Mouse (Mus musculus) erythroid progenitor cell, adult 5-6 weeks (primary cell): ENCODE measurements around the gene Vmn1r53. TPM values are rescaled to one million over a fixed set of nuclear protein-coding genes. Genes with fewer than 3 reads are reported as not detected.
"Not testable (repeated sequence)": the region's sequence is repeated elsewhere in the genome, so short reads cannot be mapped to it uniquely, and the experiment has no call there.

Experiments
- ATAC-seq: replicated peaks from 2 replicates; pipeline ENCODE4 v1.8.0; 2016; ENCODE audit warnings: moderate number of reproducible peaks, mild to moderate bottlenecking, moderate TSS enrichment, inconsistent platforms; ENCODE audit not compliant: poor library complexity, low FRiP score, severe bottlenecking
- total RNA-seq, 2 experiments: library from RNA; stranded (forward) in 1 of 2; stranded (reverse) in 1 of 2; fragments of 150-400 nt in 1 of 2; fragments of 186-747, 209-891 nt in 1 of 2; gene quantifications; 2 replicates each; pipeline versions ENCODE4 v1.2.3 to v1.2.4; 2015 to 2017; ENCODE audit warnings: low replicate concordance in 2 of 2

Vmn1r53 gene
- total RNA-seq (2015; ENCODE audit: low replicate concordance) = not detected in 2 replicates
- total RNA-seq (2017; ENCODE audit: low replicate concordance) = not detected in 2 replicates

GRCm38 (mm10) chr6:90224338-90224737 lies at the start of gene Vmn1r53:
Vmn1r53 (minus strand) TSS chr6:90224438.
- ATAC-seq = no peak

DNA sequence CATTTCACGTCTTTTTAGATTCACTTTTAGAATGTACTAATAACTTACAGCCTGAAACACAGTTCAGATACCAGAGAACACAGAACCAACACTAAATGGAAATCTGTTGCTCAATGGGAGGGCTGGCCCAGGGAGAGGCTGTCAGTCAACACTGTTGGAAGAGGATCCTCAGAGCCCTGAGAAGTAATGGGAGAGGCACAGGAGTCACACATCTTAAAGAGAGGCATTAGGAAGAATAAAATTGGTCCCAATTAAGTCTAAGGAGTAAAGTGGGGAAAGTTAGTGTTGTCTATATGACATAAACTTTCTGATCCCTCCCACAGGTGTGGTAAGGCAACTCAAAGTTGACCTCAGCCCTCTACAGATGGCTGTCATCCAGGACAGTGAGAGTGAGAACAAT lies 21.8 kb upstream of the Vmn1r53 start, which contains the start of gene Vmn1r54:
Gene Vmn1r54 (plus strand): TSS at position 301 of the 400 bp plus-strand sequence.
- no peak for ATAC-seq

DNA sequence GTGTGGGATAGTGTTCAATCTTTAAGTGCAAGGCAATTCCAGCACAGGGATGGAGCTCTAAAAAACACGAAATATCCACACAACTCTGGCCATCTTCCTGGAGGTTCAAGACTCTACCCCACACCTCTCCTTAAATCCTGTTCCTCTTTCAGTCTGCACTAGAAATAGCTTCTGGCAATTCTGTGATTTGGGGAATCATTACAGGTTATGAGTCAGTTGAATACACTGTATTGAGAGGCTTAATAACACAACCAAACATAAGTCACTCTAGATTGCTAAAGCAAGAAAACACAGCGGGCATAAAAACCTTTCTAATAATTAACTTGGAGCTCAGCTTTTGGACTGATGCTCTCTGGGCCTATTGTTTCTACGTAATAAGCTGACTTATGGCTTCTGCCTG lies 19.8 kb upstream of the Vmn1r53 start:
- ATAC-seq = no peak

DNA sequence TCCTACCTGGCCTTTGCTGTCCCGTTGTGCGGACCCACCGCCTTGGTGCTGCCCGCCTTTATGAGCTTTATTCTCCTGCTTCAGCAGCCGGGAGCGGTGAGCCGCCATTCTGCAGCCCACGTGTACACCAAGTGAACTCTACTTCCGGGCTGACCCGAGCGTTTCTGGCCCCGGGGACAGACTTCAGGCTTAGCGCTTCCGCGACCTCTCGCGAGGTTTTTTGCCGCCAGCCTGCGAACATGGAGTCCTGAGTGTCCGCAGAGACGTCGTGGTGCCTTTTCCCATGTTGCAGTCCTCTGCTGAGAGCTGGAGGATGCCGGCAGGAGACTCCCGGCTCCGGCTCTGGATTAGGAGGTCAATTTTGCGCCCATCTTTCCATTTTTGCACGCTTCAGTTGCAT lies 8.4 kb upstream of the Vmn1r53 start:
- ATAC-seq = no peak

DNA sequence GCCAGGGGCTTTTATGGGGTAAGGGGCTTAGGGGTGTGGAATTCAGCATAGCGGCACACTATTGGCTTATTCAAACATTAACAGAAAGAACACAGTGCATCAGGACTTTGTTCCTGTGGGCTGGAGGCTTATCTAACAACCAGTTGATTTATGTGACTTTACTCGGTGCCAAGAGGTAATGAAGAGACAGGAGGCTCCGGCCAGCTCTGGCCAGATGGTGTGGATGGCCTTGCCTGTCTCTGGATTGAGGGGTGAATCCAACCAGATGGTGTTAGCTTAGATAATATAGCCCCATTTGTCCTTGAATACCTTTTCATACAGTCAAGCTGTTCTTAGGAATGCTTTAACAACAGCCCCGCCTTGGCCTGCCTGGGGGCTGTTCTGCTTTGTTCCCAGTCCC lies 7.9 kb upstream of the Vmn1r53 start:
- ATAC-seq = not testable (repeated sequence)

- not testable (repeated sequence) for ATAC-seq
These were observed 21.7 kb downstream of the Vmn1r53 start, which contains the start of gene V1ra8 for GRCm38 (mm10) chr6:90202493-90202892. V1ra8 (plus strand) TSS chr6:90202793.

- ATAC-seq = no peak
These were observed 49.7 kb downstream of the Vmn1r53 start, which contains the start of gene Vmn1r52 for GRCm38 (mm10) chr6:90174508-90174907. Vmn1r52 (plus strand) TSS chr6:90174808.

Other genes with a start within 250 kb of the Vmn1r53 start
- gene Vmn1r47, start 208.3 kb downstream of the Vmn1r53 start, total RNA-seq (2015; ENCODE audit: low replicate concordance) = not detected in 2 replicates
- not detected in 2 replicates for gene Vmn1r47, start 208.3 kb downstream of the Vmn1r53 start, total RNA-seq (2017; ENCODE audit: low replicate concordance)
- not detected in 2 replicates for gene Vmn1r48, start 187.6 kb downstream of the Vmn1r53 start, total RNA-seq (2015; ENCODE audit: low replicate concordance)
- not detected in 2 replicates for gene Vmn1r48, start 187.6 kb downstream of the Vmn1r53 start, total RNA-seq (2017; ENCODE audit: low replicate concordance)
- not detected in 2 replicates for gene Vmn1r49, start 145.9 kb downstream of the Vmn1r53 start, total RNA-seq (2015; ENCODE audit: low replicate concordance)
- gene Vmn1r49, start 145.9 kb downstream of the Vmn1r53 start, total RNA-seq (2017; ENCODE audit: low replicate concordance) = not detected in 2 replicates
- not detected in 2 replicates for gene Vmn1r50, start 123.0 kb downstream of the Vmn1r53 start, total RNA-seq (2015; ENCODE audit: low replicate concordance)
- not detected in 2 replicates for gene Vmn1r50, start 123.0 kb downstream of the Vmn1r53 start, total RNA-seq (2017; ENCODE audit: low replicate concordance)
- gene Vmn1r51, start 101.8 kb downstream of the Vmn1r53 start, total RNA-seq (2015; ENCODE audit: low replicate concordance) = not detected in 2 replicates
- gene Vmn1r51, start 101.8 kb downstream of the Vmn1r53 start, total RNA-seq (2017; ENCODE audit: low replicate concordance) = not detected in 2 replicates
- gene Vmn1r52, start 49.6 kb downstream of the Vmn1r53 start, total RNA-seq (2015; ENCODE audit: low replicate concordance) = not detected in 2 replicates
- not detected in 2 replicates for gene Vmn1r52, start 49.6 kb downstream of the Vmn1r53 start, total RNA-seq (2017; ENCODE audit: low replicate concordance)
- not detected in 2 replicates for gene V1ra8, start 21.6 kb downstream of the Vmn1r53 start, total RNA-seq (2015; ENCODE audit: low replicate concordance)
- not detected in 2 replicates for gene V1ra8, start 21.6 kb downstream of the Vmn1r53 start, total RNA-seq (2017; ENCODE audit: low replicate concordance)
- not detected in 2 replicates for gene Vmn1r54, start 21.9 kb upstream of the Vmn1r53 start, total RNA-seq (2015; ENCODE audit: low replicate concordance)
- gene Vmn1r54, start 21.9 kb upstream of the Vmn1r53 start, total RNA-seq (2017; ENCODE audit: low replicate concordance) = not detected in 2 replicates
- gene BC048671, start 76.8 kb upstream of the Vmn1r53 start, total RNA-seq (2015; ENCODE audit: low replicate concordance) = not detected in 2 replicates
- not detected in 2 replicates for gene BC048671, start 76.8 kb upstream of the Vmn1r53 start, total RNA-seq (2017; ENCODE audit: low replicate concordance)
- 0.72 and 1.7 TPM in 2 replicates for gene Chst13, start 100.7 kb upstream of the Vmn1r53 start, total RNA-seq (2015; ENCODE audit: low replicate concordance)
- gene Chst13, start 100.7 kb upstream of the Vmn1r53 start, total RNA-seq (2017; ENCODE audit: low replicate concordance) = not detected in 2 replicates
- not detected in 2 replicates for gene Uroc1, start 108.8 kb upstream of the Vmn1r53 start, total RNA-seq (2015; ENCODE audit: low replicate concordance)
- not detected in 2 replicates for gene Uroc1, start 108.8 kb upstream of the Vmn1r53 start, total RNA-seq (2017; ENCODE audit: low replicate concordance)
- 0.84 and 2.2 TPM in 2 replicates for gene Zxdc, start 145.1 kb upstream of the Vmn1r53 start, total RNA-seq (2015; ENCODE audit: low replicate concordance)
- 3.9 and 5.1 TPM in 2 replicates for gene Zxdc, start 145.1 kb upstream of the Vmn1r53 start, total RNA-seq (2017; ENCODE audit: low replicate concordance)
- not detected in 2 replicates for gene Cfap100, start 204.4 kb upstream of the Vmn1r53 start, total RNA-seq (2015; ENCODE audit: low replicate concordance)
- gene Cfap100, start 204.4 kb upstream of the Vmn1r53 start, total RNA-seq (2017; ENCODE audit: low replicate concordance) = not detected in 2 replicates
- gene Klf15, start 238.1 kb upstream of the Vmn1r53 start, total RNA-seq (2015; ENCODE audit: low replicate concordance) = not detected in 2 replicates
- gene Klf15, start 238.1 kb upstream of the Vmn1r53 start, total RNA-seq (2017; ENCODE audit: low replicate concordance) = 0.08 and 0.39 TPM in 2 replicates